Mouse (Mus musculus) heart, adult 9 months (tissue): Measurements from ENCODE around the gene Olfr103.

ENCODE experiments used
- DNase-seq, 2 experiments: peaks; one replicate each; pipeline ENCODE4 v3.0.0; 2022; ENCODE audit warnings: low spot score in 2 of 2

Olfr103 gene

GRCm38 (mm10) chr17:37339598-37339997, at the start of gene Olfr103:
Gene Olfr103, minus strand, starts transcription at chr17:37339698.
- no peak for DNase-seq

GRCm38 (mm10) chr17:37378733-37379132, 39.2 kb upstream of the Olfr103 start, which contains the start of gene Olfr105-ps:
Gene Olfr105-ps, plus strand, starts transcription at chr17:37379033.
- no peak for DNase-seq

- no peak for DNase-seq
Observed at GRCm38 (mm10) chr17:37359282-37359681, 19.8 kb upstream of the Olfr103 start, which contains the start of gene Olfr104-ps. Gene Olfr104-ps, plus strand, starts transcription at chr17:37359582.

- DNase-seq = no peak
Observed at GRCm38 (mm10) chr17:37316954-37317353, 22.5 kb downstream of the Olfr103 start, which contains the start of gene Olfr102. Gene Olfr102, minus strand, starts transcription at chr17:37317054.

GRCm38 (mm10) chr17:37310146-37310699, 29.3 kb downstream of the Olfr103 start:
- DNase-seq = no peak

- no peak for DNase-seq
Observed at GRCm38 (mm10) chr17:37308483-37308882, 31.0 kb downstream of the Olfr103 start.

GRCm38 (mm10) chr17:37304213-37304612, 35.3 kb downstream of the Olfr103 start, which contains the start of gene Olfr101:
Gene Olfr101, minus strand, starts transcription at chr17:37304313.
- DNase-seq = no peak
